Mouse (Mus musculus): ENCODE measurements around the gene Asb17. TPM values are rescaled to one million over a fixed set of nuclear protein-coding genes. Genes with fewer than 3 reads are reported as not detected.
"Not testable (repeated sequence)": the region's sequence is repeated elsewhere in the genome, so short reads cannot be mapped to it uniquely, and the experiment has no call there.

Asb17 gene
- polyA plus RNA-seq, 1 experiment from 2014 or later = 0.13 TPM

- H3K36me3 ChIP-seq; H3K4me3 ChIP-seq; H3K27me3 ChIP-seq; ATAC-seq (ENCODE audit: insufficient number of reproducible peaks, insufficient read depth, low FRiP score, low TSS enrichment); H3K9ac ChIP-seq; H3K9me3 ChIP-seq; H3K4me1 ChIP-seq; H3K4me2 ChIP-seq (replicated peaks); H3K27ac ChIP-seq: not testable (repeated sequence)
- 89% methylated on average over 8 of the region's 8 CpGs for WGBS
Observed at GRCm38 (mm10) chr3:153860392-153860791, 16.4 kb downstream of the Asb17 start.

DNA sequence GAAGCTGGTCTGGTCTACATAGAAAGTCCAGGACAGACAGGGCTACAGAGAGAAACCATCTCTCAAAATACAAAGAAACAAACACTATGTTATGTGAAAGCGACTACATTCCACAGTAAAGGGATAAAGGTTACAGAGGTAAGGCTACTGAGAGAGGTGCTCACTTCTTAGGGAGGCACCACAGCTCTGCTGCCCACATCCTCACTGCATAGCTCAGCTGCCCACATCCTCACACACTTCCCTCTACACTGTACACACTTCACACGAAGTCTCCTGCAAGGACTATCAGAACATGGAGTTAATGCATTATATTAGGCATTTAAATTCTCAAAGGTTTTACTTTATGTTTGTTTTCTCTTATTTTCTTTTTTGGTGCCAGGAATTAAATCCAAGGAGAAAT lies 19.8 kb downstream of the Asb17 start:
- H3K9me3 ChIP-seq = no peaks in the 10 kb centered on the region
- H3K4me1 ChIP-seq = no peaks in the 10 kb centered on the region
- H3K36me3 ChIP-seq = no peaks in the 10 kb centered on the region
- WGBS = 81% methylated on average over 2 of the region's 2 CpGs
- no peak overlapping the region for H3K27ac ChIP-seq
- no peak overlapping the region for H3K4me3 ChIP-seq
- no peak for ATAC-seq (ENCODE audit: insufficient number of reproducible peaks, insufficient read depth, low FRiP score, low TSS enrichment)
- H3K9ac ChIP-seq = no peak overlapping the region
- H3K4me2 ChIP-seq (replicated peaks) = no peak overlapping the region
- no peaks in the 10 kb centered on the region for H3K27me3 ChIP-seq

- 86% methylated on average over 4 of the region's 4 CpGs for WGBS
- no peak for ATAC-seq (ENCODE audit: insufficient number of reproducible peaks, insufficient read depth, low FRiP score, low TSS enrichment)
- Histone ChIP-seq H3K27ac (no peak overlapping the region), H3K27me3 (no peaks in the 10 kb centered on the region), H3K9ac (no peak overlapping the region), H3K4me3 (no peak overlapping the region), H3K4me1 (no peaks in the 10 kb centered on the region), H3K9me3 (no peaks in the 10 kb centered on the region), H3K4me2 (replicated peaks) (no peak overlapping the region), H3K36me3 (no peaks in the 10 kb centered on the region)
Observed at GRCm38 (mm10) chr3:153864636-153865429, 20.8 kb downstream of the Asb17 start.

GRCm38 (mm10) chr3:153867149-153868136 lies 23.4 kb downstream of the Asb17 start:
- H3K27me3 ChIP-seq = no peaks in the 10 kb centered on the region
- H3K27ac ChIP-seq = no peak overlapping the region
- H3K4me3 ChIP-seq = no peak overlapping the region
- WGBS = 64% methylated on average over 14 of the region's 14 CpGs
- H3K9me3 ChIP-seq = no peaks in the 10 kb centered on the region
- H3K4me2 ChIP-seq (replicated peaks) = no peak overlapping the region
- ATAC-seq (ENCODE audit: insufficient number of reproducible peaks, insufficient read depth, low FRiP score, low TSS enrichment) = no peak
- no peak overlapping the region for H3K9ac ChIP-seq
- H3K36me3 ChIP-seq = no peaks in the 10 kb centered on the region
- no peaks in the 10 kb centered on the region for H3K4me1 ChIP-seq

DNA sequence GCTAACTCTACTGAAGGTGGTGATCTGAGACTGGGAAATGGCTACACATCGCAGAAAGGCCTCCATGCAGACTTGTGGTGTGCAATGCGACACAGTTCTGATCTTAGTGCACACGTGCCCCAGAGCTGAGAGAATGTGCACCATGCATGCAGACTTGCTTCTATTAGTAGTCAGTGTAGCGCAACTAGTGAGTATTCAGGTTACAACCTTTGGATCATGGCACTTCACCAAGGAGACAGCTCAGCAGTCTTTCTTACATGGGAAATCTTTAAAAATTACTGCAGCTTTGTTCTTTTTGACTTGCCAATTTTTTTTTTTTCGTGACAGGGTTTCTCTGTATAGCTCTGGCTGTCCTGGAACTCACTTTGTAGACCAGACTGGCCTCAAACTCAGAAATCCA lies 27.4 kb downstream of the Asb17 start:
- Histone ChIP-seq H3K4me2 (replicated peaks) (no peak overlapping the region), H3K4me3 (no peak overlapping the region), H3K27ac (no peak overlapping the region), H3K9ac (no peak overlapping the region), H3K9me3 (no peaks in the 10 kb centered on the region), H3K36me3 (no peaks in the 10 kb centered on the region), H3K4me1 (no peaks in the 10 kb centered on the region), H3K27me3 (no peaks in the 10 kb centered on the region)
- ATAC-seq (ENCODE audit: insufficient number of reproducible peaks, insufficient read depth, low FRiP score, low TSS enrichment) = no peak
- 83% methylated on average over 5 of the region's 5 CpGs for WGBS

DNA sequence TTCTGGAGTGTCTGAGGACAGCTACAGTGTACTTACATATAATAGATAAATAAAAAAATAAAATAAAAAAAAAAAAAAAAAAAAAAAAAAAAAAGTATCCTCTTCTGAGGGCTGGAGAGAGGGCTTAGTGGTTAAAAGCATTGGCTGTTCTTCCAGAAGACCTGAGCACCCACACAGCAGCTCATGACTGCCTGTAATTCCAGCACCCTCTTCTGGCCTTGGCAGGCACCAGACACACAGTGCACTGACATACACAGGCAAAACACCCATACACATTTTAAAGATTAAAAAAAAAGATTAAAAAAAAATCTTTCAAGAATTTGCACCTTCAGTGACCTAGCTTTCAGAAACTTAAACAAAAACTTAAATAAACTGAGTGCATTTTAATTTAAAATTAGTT lies 42.3 kb downstream of the Asb17 start:
- Histone ChIP-seq H3K36me3 (no peaks in the 10 kb centered on the region), H3K4me2 (replicated peaks) (no peak overlapping the region), H3K4me1 (no peaks in the 10 kb centered on the region), H3K9ac (no peak overlapping the region), H3K4me3 (no peak overlapping the region), H3K27me3 (no peaks in the 10 kb centered on the region), H3K27ac (no peak overlapping the region), H3K9me3 (no peaks in the 10 kb centered on the region)
- no peak for ATAC-seq (ENCODE audit: insufficient number of reproducible peaks, insufficient read depth, low FRiP score, low TSS enrichment)

GRCm38 (mm10) chr3:153888141-153888540 lies 44.1 kb downstream of the Asb17 start:
- Histone ChIP-seq H3K4me3 (no peak overlapping the region), H3K27me3 (no peaks in the 10 kb centered on the region), H3K27ac (no peak overlapping the region), H3K4me1 (no peaks in the 10 kb centered on the region), H3K4me2 (replicated peaks) (no peak overlapping the region), H3K36me3 (no peaks in the 10 kb centered on the region), H3K9ac (no peak overlapping the region), H3K9me3 (no peaks in the 10 kb centered on the region)
- WGBS = 68% methylated on average over 6 of the region's 6 CpGs
- no peak for ATAC-seq (ENCODE audit: insufficient number of reproducible peaks, insufficient read depth, low FRiP score, low TSS enrichment)

DNA sequence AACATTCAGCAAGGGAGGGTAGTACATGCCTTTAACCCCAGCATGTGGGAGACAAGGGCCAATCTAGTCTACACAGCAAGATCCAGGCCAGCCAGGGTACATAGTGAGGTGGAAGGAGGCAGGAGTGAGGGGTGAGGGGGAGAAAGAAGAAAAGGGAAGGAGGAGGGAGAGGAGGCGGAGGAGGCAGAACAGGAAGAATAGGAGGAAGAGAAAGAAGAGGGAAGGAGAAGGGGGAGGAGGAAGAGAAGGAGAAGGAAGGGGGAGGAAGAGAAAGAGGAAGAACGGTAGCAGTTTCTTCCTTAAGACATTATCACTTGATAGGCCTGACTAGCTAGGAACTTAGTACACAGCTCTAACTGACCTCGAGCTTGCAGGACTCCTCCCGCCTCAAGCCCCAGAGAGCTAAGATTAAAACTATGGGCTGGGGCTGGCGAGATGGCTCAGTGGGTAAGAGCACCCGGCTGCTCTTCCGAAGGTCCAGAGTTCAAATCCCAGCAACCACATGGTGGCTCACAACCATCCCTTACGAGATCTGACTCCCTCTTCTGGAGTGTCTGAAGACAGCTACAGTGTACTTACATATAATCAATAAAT lies 45.3 kb downstream of the Asb17 start:
- H3K27ac ChIP-seq = no peak overlapping the region
- H3K27me3 ChIP-seq = no peaks in the 10 kb centered on the region
- no peak overlapping the region for H3K9ac ChIP-seq
- no peaks in the 10 kb centered on the region for H3K36me3 ChIP-seq
- H3K4me3 ChIP-seq = no peak overlapping the region
- 87% methylated on average over 8 of the region's 8 CpGs for WGBS
- no peaks in the 10 kb centered on the region for H3K4me1 ChIP-seq
- no peak for ATAC-seq (ENCODE audit: insufficient number of reproducible peaks, insufficient read depth, low FRiP score, low TSS enrichment)
- H3K4me2 ChIP-seq (replicated peaks) = no peak overlapping the region
- no peaks in the 10 kb centered on the region for H3K9me3 ChIP-seq

- no peak overlapping the region for H3K4me3 ChIP-seq
- H3K36me3 ChIP-seq = no peaks in the 10 kb centered on the region
- no peak overlapping the region for H3K9ac ChIP-seq
- H3K4me1 ChIP-seq = no peaks in the 10 kb centered on the region
- no peak overlapping the region for H3K4me2 ChIP-seq (replicated peaks)
- H3K27ac ChIP-seq = no peak overlapping the region
- 89% methylated on average over 3 of the region's 3 CpGs for WGBS
- no peak for ATAC-seq (ENCODE audit: insufficient number of reproducible peaks, insufficient read depth, low FRiP score, low TSS enrichment)
- no peaks in the 10 kb centered on the region for H3K9me3 ChIP-seq
- H3K27me3 ChIP-seq = no peaks in the 10 kb centered on the region
Observed at GRCm38 (mm10) chr3:153895454-153895853, 51.4 kb downstream of the Asb17 start.

- no peak for ATAC-seq (ENCODE audit: insufficient number of reproducible peaks, insufficient read depth, low FRiP score, low TSS enrichment)
- Histone ChIP-seq H3K36me3 (no peaks in the 10 kb centered on the region), H3K9me3 (no peaks in the 10 kb centered on the region), H3K4me1 (no peaks in the 10 kb centered on the region), H3K4me2 (replicated peaks) (no peak overlapping the region), H3K4me3 (no peak overlapping the region), H3K27ac (no peak overlapping the region), H3K9ac (no peak overlapping the region), H3K27me3 (no peaks in the 10 kb centered on the region)
- WGBS = 75% methylated on average over 6 of the region's 6 CpGs
Observed at GRCm38 (mm10) chr3:153897216-153897615, 53.2 kb downstream of the Asb17 start.

- H3K27ac ChIP-seq = no peak overlapping the region
- H3K27me3 ChIP-seq = no peaks in the 10 kb centered on the region
- H3K4me1 ChIP-seq = no peaks in the 10 kb centered on the region
- H3K9ac ChIP-seq = no peak overlapping the region
- peaks cover 33% of the 10 kb centered on the region for H3K36me3 ChIP-seq
- 70% methylated on average over 1 of the region's 1 CpGs for WGBS
- H3K9me3 ChIP-seq = no peaks in the 10 kb centered on the region
- H3K4me2 ChIP-seq (replicated peaks) = no peak overlapping the region
- no peak overlapping the region for H3K4me3 ChIP-seq
- no peak for ATAC-seq (ENCODE audit: insufficient number of reproducible peaks, insufficient read depth, low FRiP score, low TSS enrichment)
Observed at GRCm38 (mm10) chr3:153901904-153902303, 57.9 kb downstream of the Asb17 start.
